Mouse (Mus musculus): ENCODE measurements around the gene Ucn.

GRCm38 (mm10) chr5:31093151-31094041 is 45.2 kb downstream of the Ucn start:
- TF ChIP-seq CTCF (IDR thresholded peaks at IDR 0.05; ENCODE audit: borderline replicate concordance, extremely low read depth, insufficient read depth, insufficient read length) = no peak
- TF ChIP-seq POLR2A (IDR thresholded peaks at IDR 0.05; ENCODE audit: borderline replicate concordance, extremely low read depth, insufficient read depth, insufficient read length, poor library complexity, severe bottlenecking) = no peak

Measured in brain, embryonic 14.5 days (tissue).